Mouse (Mus musculus): Measurements from ENCODE around the gene Tcf15. TPM values are rescaled to one million over a fixed set of nuclear protein-coding genes. Genes with fewer than 3 reads are reported as not detected.

The Tcf15 gene
- total RNA-seq, 2 experiments from 2014 or later, result 39.7 to 50.1 TPM

DNA sequence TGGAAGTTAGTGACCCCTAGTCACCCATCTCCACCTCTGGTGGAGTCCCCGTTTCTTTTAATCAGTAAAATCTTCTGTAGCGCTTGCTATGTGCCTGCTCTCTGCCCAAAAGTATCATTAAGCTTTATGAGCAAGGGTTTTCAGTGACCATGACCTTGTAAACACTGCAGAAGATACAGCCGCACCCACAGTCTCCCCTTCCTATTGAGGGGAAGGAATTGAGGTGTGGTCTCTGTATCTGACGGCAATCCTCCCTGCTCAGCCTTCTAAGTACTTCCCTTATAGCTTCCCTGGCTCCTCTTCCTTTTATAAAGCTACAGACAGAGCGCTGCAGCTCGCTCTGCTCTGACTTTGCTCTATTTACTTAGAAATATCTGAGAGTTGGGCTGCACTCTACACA is 13.1 kb downstream of the Tcf15 start:
- no peak for DNase-seq
- intact Hi-C loops (cut with DNase I), result no loop called here

DNA sequence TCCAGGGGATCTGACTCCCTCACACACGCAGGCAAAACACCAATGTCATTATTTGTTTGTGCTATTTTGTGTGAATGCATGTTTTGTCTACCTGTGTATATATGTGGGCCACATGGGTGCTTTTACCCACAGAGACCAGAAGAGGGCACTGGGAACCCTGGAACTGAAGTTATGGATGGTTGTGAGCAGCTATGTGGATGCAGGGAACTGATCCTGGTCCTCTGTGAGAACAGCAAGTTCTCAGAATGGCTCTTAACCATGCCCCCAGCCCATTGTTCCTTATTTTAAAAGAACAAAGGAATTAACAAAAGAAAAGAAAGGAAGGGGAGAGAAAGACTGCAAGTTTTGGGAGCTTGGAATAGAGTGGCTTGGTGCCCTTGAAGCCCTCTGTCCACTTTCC is 16.1 kb downstream of the Tcf15 start:
- intact Hi-C loops (cut with DNase I), result no loop called here
- DNase-seq, result no peak

DNA sequence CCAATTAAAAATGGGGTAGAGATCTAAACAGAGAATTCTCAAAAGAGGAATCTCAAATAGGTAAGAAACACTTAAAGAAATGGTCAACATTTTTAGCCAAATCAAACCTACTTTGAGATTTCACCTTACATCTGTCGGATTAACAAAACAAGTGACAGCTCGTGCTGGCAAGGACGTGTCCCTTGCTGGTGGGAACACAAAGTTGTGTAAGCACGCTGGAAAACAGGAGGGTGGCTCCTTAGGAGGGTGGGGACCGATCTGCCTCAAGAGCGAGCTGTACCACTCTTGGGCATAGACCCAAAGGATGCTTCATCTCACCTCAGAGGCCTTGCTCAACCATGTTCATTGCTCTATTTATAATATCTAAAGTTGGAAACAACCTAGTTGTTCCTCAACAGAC is 22.9 kb downstream of the Tcf15 start:
- DNase-seq, result no peak
- intact Hi-C loops (cut with DNase I), result no loop called here

DNA sequence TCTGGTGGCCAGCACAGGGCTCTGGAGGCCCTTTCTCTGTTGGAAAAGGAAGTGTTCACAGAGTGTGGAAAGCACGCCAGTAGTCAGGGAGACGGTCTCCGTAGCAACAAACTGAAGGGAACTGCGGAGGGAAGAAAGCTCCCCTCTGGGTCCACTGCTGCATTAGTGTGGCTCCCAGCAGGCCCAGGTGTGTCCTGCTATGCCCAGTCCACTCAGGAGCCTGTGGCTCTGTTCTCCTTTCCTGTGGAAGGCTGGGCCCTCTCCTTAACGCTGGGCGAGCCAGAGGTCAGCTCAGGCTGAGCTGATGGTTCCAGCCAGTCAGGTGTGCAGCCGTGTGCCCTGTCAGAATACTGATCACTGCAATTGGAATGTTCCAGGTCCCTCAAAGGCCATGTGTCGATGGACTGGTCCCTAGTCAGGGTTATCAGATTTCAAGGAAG is 24.5 kb downstream of the Tcf15 start:
- peak in 1 of 2 experiments; percentile 66 for DNase-seq
- intact Hi-C loops (cut with DNase I), result no loop called here

DNA sequence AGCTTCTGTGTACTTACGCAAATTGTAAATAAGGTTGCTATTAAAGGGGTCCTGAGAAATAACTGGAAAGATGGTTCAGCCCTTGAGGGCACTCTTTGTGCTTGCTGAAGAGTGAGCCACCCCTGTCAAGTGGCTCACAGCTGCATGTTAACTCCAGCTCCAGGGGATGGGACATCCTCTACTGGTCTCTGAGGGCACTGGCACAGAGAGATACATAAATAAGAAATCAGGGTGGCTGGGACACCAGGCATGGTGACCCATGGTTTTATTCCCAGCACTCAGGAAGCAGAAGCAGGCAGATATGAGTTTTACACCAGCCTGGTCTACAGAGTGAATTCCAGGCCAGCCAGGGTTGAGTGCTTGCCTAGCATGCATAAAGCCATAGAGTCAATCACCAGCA is 26.0 kb downstream of the Tcf15 start:
- intact Hi-C loops (cut with DNase I), result no loop called here
- DNase-seq, result no peak

DNA sequence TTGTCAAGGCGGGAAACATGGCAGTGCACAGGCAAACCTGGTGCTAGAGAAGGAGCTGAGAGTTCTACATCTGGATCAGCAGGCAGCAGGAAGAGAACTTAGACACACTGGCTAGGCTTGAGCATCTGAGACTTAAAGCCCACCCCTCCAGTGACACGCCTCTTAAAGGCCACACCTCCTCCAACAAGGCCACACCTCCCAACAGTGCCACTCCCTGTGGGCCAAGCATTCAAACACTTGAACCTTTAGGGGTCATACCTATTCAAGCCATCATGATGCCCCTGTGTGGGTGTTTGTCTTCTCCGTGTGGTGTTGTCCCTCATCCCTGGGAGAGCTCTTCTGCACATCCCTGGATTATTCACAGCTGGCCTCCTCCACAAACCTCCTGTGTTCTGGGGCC is 31.5 kb downstream of the Tcf15 start:
- intact Hi-C loops (cut with DNase I), result no loop called here
- no peak for DNase-seq

DNA sequence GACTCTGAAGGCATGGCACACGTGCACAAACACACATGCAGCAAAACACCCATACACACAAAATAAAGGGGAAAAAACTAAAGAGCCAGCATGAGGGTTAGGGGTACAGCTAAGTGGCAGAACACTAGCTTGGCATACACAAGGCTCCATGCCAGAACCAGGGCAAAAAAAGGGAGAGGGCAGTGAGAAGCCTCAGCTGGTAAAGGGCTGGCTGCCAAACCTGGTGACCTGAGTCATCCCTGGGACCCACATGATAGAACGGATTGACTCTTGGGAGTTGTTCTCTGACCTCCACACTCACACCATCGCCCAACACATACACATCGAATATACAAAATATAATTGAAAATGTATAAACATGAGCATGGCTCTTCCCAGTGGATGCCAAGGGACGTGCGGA is 33.3 kb downstream of the Tcf15 start:
- intact Hi-C loops (cut with DNase I), result loop anchor here (1.0 to 2.0 kb wide), 2 partner anchors 26 to 34 kb away; partner anchors contain the start of gene Tcf15

DNA sequence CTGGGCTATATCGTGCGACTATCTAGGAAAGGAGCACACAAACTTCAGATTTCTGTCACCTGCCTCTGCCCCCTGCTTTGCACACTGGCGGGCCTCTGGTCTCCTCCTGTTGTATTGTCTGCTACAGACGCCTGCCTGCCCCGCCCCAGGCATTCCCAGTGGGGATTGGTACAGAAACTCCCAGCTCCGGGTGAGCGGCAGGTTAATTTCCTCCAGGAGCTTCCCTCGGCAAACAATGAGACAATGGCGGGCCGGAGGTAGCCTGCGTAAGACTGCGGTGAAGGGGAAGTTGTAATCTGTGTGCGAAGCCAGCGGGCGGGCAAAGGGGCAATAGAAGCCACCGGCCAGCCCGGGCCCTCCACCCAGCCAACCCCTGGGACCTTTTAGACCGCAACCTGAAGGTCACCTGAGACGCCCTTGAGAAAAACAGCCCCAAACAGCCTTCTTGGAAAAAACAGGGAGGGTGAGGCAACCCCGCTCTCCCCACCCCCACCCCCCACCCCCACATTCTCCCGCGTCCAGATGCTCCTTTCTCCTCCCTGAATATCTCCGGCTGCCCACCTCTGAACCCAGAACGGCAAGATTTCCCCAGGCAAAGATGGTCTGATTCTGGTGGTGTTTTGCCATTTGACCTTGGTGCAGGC is 33.9 kb downstream of the Tcf15 start:
- peak; percentile 62 to 70 for DNase-seq
- intact Hi-C loops (cut with DNase I), result loop anchor here (1.0 to 2.0 kb wide), 2 partner anchors 27 to 34 kb away; partner anchors contain the start of gene Tcf15

More for the DNA sequence above, 33.3 kb downstream of the Tcf15 start:
- DNase-seq, result no peak

DNA sequence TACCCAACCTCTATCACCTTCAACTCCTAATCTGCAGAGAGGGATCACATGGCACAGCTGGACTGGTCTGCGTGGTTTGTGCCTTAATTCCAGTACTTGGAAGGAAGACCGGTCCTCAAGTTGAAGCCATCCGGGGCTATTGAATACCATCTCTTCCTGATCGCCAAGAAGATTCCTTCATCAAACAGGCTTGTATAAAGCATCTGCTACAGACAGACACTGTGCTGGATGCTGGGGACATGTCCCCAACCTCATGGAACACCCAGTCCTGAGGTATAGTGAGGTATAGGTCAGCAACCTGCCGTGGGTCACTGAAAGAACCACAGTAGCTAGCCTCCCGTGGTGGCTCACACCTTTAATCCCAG is 34.4 kb downstream of the Tcf15 start:
- DNase-seq, result no peak
- intact Hi-C loops (cut with DNase I), result loop anchor here (1.0 to 2.0 kb wide), 2 partner anchors 27 to 35 kb away; partner anchors contain the start of gene Tcf15

DNA sequence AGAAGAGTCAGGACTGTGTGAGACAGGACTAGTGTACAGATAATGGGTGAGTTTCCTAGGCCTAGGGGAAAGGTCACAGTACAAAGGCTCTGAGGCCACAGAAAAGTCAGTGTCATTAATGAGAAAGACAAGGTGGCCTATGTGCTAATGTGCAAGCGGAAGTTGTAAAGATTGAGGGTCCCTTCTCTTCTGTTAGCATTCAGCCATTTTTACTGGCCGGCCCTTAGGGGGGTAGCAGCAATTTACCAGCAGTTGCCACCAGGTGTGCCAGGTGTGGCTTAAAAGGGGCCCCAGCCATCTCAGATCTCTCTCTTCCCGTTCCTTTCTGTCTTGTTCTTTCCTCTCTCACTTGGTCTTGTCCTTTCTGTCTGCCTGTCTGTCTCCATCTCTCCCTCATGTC is 35.0 kb downstream of the Tcf15 start:
- DNase-seq, result no peak
- intact Hi-C loops (cut with DNase I), result no loop called here

DNA sequence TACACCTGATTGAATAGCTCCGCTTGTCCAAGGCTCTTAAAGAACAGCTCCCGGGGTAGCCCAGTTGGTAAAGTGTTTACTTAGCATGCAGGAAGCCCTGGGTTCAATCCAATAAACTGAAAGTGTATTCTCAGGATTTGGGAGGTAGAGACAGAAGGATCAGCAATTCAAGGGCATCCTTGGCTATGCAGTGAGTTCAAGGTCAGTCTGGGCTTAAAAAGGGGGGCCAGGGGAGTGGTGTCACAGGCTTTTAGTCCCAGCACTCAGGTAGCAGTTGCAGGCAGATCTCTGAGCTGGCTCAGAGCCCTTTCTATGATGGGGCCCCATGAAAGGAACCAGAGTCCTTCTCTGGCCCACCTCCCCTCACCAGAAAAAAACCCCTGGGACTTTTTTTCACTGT is 35.9 kb downstream of the Tcf15 start:
- intact Hi-C loops (cut with DNase I), result no loop called here
- no peak for DNase-seq

DNA sequence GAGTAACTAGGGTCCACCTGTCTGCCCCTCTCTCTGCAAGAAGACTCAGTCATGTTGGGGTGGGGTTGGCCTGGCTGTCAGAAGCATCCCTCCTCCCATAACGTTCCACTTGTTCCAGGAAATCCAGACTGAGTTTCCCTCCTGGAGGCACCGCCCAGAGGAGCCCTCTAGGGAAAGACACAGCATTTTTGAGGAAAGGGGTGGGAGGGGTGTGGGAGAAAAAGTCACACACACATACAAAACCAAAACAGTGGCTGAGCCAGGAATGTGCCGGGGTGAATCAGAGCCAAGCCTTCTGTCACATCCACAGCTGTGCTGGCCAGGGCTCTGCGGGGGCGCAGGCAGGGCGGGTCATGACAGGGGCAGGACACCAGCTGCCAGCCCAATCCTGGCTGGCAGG is 37.0 kb downstream of the Tcf15 start:
- intact Hi-C loops (cut with DNase I), result loop anchor here (1.0 kb wide), 1 partner anchor 9 kb away; no protein-coding TSS in a partner anchor

DNA sequence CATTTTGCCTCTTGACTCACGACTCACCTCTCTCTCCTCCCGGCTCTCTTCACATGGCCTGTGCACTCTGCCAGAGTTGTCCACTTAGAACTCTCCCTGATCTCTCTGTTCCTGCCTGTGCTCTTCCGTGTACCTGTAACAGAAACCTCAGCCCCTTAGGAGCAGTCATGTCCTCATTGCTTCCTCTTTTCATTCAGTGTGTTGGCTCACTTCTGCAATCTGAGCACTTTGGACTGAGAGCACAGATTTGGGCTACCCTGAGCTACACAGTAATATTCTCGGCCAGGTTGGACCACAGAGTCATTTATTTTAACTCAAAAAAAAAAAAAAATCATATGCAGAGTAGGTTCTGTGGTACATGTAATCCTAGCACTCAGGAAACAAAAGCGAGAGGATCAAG is 43.8 kb downstream of the Tcf15 start:
- DNase-seq, result no peak
- intact Hi-C loops (cut with DNase I), result no loop called here

More for the DNA sequence above, 37.0 kb downstream of the Tcf15 start:
- DNase-seq, result peak; percentile 81 to 86

DNA sequence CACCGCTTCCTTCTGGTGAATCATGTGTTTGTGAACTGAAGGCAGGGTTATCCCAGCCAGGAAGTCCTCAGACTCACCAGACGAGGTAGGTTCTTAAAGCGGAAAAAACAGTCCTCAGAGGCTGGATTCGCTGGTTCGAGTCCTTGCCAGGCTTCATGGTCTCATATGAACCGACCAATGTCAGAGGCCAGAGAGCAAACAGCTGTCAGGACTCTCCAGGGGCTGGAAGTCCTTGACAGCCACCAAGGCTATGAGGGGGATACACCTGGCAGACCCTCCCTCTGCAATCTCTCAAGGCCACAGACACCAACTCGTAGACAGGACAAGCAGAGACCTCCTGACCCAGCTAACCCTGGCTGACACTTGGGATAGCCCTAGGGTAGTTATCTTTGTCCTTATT is 45.9 kb downstream of the Tcf15 start:
- DNase-seq, result no peak
- intact Hi-C loops (cut with DNase I), result loop anchor here (1.0 kb wide), 1 partner anchor 9 kb away; no protein-coding TSS in a partner anchor

DNA sequence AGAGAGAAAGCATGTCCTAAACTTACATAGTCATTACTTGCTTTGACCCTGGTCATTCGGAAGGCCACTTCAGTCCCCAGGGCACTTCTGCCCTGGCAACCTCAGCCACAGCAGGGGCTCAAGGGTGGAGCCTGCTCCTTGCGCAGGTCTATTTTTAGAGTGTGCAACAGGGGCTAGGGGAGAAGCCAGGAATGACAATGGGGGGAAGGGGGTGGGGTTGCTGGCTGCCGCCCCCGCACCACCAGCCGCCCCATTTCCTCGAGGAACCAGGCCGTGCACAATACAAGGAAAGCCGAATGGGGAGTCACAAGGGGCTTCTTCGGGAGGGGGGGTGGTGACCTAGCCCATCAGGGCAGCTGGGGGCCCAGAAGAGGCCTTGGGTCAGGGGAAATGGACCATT is 46.3 kb downstream of the Tcf15 start:
- intact Hi-C loops (cut with DNase I), result loop anchor here (1.0 to 2.0 kb wide), 2 partner anchors 9 to 47 kb away; partner anchors contain the start of gene Tcf15
- DNase-seq, result peak; percentile 39 to 45

DNA sequence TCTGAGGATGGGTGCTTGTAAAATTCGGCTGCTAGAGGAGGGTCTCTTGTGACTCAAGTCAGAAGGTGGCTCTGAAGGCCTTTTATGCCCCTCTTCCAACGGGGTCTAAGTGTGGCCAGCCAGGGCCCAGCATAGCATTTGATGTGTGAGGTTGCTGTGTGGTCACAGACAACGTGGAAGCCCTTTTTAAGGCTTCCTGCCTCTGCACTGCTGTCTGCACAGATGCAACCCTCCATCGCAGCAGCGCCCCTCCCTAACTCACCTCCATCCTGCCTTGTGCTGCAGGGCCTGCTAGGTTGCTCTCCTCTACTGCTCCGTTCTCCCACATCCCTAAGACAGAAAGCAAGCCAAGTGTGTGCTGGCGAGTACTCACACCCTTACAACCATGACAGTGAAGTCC is 46.8 kb downstream of the Tcf15 start:
- intact Hi-C loops (cut with DNase I), result loop anchor here (2.0 kb wide), 1 partner anchor 47 kb away; the partner anchor contains the start of gene Tcf15

DNA sequence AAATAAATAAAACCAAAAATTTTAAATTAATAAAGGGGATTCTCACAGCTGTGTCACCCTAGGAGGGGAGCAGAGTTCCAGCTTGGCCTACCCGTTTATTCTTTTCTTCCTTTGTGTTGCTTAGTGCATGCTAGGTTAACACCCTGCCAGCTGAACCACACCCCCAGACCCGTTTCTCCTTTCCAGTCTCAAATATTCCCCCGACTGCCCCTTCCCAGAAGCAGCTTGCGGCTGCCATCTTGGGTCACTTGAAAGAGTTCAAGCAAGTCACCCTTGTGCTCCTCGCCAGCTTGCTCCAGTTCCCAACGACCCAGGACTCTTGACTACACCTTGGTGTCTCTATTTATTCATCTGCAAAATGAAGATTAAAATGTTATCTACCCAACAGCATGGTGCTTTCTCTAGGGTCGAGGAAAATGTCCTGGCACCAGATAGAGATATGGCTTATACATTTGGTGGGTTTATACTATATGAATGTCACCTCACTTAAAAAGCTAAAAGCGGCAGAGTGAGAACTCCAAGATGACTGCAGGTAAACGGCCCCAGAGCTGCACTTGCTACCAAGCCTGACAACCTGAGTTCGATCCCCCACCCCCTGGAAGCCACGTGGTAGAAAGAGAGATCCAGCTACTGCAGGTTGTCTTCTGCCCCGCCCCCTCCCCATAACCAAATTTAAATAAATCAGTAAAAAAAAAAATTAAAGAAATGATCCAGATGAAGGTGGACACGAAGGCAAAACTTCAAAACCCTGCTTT is 49.4 kb downstream of the Tcf15 start:
- intact Hi-C loops (cut with DNase I), result no loop called here
- DNase-seq, result no peak

More for the DNA sequence above, 46.8 kb downstream of the Tcf15 start:
- DNase-seq, result no peak

DNA sequence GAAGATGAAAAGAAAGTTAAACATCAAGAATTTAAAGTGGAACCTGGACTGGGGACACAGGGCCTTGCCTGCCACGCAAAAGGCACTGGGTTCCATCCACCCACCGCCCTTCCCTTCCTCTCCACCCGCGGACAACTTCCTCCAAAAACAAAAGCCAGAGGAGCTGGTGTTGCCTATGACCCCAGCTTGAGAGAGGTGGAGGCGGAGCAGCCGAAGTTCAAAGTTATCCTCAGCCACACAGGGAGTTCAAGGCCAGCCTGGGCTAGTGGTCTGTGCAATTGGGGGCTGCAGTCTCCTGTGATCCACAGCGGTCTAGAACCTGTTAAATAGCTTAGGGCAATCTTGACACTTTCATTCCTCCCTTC is 50.0 kb downstream of the Tcf15 start:
- intact Hi-C loops (cut with DNase I), result no loop called here
- no peak for DNase-seq

DNA sequence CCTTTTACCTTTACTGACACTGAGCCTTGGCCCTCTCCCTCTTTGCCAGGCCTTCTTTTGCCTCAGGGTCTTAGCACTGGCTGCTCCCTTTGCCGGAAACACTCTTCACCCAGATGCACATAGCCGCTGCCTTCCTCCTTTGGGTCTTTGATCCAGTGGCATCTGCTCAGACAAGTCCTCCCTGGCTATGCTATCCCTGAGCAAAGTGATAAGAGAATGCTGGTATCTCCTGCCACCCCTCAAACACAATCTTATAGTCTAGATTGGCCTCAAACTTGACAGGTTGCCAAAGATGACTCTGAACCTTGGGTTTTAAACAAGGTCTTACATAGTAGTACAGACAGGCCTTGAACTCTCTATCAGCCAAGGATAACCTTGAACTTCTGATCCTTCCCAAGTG is 51.2 kb downstream of the Tcf15 start:
- intact Hi-C loops (cut with DNase I), result no loop called here

DNA sequence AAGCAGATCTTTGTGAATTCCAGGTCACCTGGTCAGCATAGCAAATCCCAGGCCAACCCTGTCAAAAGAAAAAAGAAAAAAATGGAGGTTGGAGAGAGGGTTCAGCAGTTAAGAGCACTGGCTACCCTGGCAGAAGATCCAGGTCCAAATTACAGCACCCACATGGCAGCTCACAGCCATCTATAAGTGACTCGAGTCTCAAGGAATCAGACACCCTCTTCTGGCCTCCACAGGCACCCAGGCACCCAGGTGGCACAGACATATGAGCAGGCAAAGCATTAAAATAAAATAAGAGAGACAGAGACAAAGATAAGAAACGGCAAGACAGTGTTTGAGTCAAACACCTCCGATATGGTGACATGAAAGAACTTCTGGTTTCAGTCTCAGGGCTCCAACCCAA is 53.5 kb downstream of the Tcf15 start:
- no peak for DNase-seq
- intact Hi-C loops (cut with DNase I), result loop anchor here (1.0 kb wide), 3 partner anchors 29 to 168 kb away; partner anchors contain the start of gene Csnk2a1

More for the DNA sequence above, 51.2 kb downstream of the Tcf15 start:
- DNase-seq, result no peak

DNA sequence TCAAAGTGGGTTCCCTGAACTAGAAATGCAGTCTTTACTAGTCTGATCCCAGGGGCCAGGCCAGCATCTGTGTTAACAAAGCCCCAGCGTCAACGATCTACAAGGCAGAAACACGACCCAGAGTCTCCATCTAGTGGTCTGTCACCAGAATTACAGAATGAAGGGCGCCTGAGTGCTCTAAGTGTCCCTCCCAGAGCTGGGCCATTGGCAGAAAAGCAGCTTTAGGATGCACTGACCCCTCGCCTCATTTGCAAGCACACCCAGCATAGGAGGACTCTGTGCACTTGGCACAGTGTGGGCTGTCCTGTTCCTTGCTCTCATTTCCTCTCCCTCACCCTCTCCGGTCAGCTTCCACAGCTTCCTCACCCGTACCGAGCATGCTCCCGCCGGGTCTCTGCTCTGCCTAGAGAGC is 53.9 kb downstream of the Tcf15 start:
- peak; percentile 54 to 65 for DNase-seq
- intact Hi-C loops (cut with DNase I), result loop anchor here (1.0 kb wide), 3 partner anchors 29 to 168 kb away; partner anchors contain the start of gene Csnk2a1
